Mouse (Mus musculus) right cerebral cortex, postnatal 14 days (tissue): ENCODE results near the gene Chmp4b.

ENCODE experiments used
- DNase-seq: peaks from one replicate; pipeline ENCODE4 v3.0.0; 2022

Chmp4b gene

GRCm38 (mm10) chr2:154729737-154730136 lies 78.2 kb downstream of the Chmp4b start:
- DNase-seq, result no peak

- DNase-seq, result no peak
Observed at GRCm38 (mm10) chr2:154730841-154731240, 79.3 kb downstream of the Chmp4b start.

GRCm38 (mm10) chr2:154731916-154732315 lies 80.4 kb downstream of the Chmp4b start:
- DNase-seq, result no peak

GRCm38 (mm10) chr2:154732503-154733141 lies 81.1 kb downstream of the Chmp4b start:
- no peak for DNase-seq

GRCm38 (mm10) chr2:154734977-154735376 lies 83.5 kb downstream of the Chmp4b start:
- no peak for DNase-seq

GRCm38 (mm10) chr2:154735416-154735815 lies 83.9 kb downstream of the Chmp4b start:
- no peak for DNase-seq

- DNase-seq, result no peak
Observed at GRCm38 (mm10) chr2:154735986-154736385, 84.5 kb downstream of the Chmp4b start.

- DNase-seq, result no peak
Observed at GRCm38 (mm10) chr2:154738621-154739020, 87.1 kb downstream of the Chmp4b start.

- no peak for DNase-seq
Observed at GRCm38 (mm10) chr2:154742911-154743819, 91.7 kb downstream of the Chmp4b start.

GRCm38 (mm10) chr2:154743915-154744314 lies 92.4 kb downstream of the Chmp4b start:
- no peak for DNase-seq
